ENCODE assay signal across 8 mouse cellular contexts in the genomic region with DNA sequence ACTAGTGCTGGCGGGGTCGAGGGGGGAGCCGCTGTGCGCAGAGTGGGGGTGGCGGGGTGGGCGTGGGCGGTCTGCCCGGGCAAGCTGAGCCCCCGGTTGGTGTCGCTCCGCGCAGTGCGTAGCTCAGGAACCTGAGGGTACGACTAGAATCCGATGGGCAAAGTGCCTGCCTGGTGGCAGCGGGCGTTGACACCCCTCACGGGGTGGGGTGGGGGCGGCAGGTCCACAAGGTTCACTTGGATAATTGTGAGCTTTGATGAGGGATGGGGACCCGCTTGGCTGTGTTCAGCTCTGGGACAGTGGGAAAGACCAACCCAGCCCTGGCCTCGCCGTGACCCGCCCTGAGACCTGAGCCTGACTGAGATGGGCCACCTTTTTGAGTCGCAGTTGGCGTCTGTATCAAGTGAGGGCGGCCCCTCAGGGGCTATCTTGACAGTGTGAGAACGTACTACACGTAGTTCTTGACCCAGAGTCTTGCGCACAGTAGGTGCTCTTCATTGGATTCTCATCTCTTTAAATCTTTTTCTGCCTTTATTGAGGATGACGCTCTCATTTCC. TPM values are rescaled to one million over a fixed set of nuclear protein-coding genes. Genes with fewer than 3 reads are reported as not detected.
A peak's percentile ranks its signal among the peaks of the same experiment; 100 is the strongest.
DNase-seq lines count a peak whose midpoint lies in the region; ATAC-seq lines count a peak whose summit lies in the region.

No protein-coding gene starts in this region.

- ATAC-seq in heart, embryonic 15.5 days (replicated peaks; ENCODE audit: insufficient number of reproducible peaks, insufficient read depth, low FRiP score, low read depth): 0 out of 2 replicates have a peak, but pooled peaks have one; percentile 3

- peak overlapping the region; percentile 89 for H3K4me3 ChIP-seq in heart, embryonic 15.5 days
- peak overlapping the region; percentile 70 for H3K4me3 ChIP-seq in midbrain, embryonic 10.5 days

- no peaks in the 10 kb centered on the region for H3K36me3 ChIP-seq in heart, embryonic 15.5 days
- no peaks in the 10 kb centered on the region for H3K36me3 ChIP-seq in midbrain, embryonic 10.5 days

- peak overlapping the region; percentile 98 for H3K4me2 ChIP-seq in heart, embryonic 15.5 days

- peak overlapping the region; percentile 25; the same call in 1 of the 2 replicates for H3K27ac ChIP-seq in heart, embryonic 15.5 days
- H3K27ac ChIP-seq in midbrain, embryonic 10.5 days (replicated peaks): peak overlapping the region; percentile 89

- H3K27me3 ChIP-seq in heart, embryonic 15.5 days: 0 out of 2 replicates have a peak, but pooled peaks cover 7% of the 10 kb centered on the region
- no peaks in the 10 kb centered on the region for H3K27me3 ChIP-seq in midbrain, embryonic 10.5 days (ENCODE audit: low read depth, poor library complexity, severe bottlenecking)

- DNase-seq in spleen, postnatal 10 days (ENCODE audit: low spot score in 2 of 2): peak; percentile 24 to 28
- DNase-seq in spleen, postnatal 36 days (ENCODE audit: low spot score in 2 of 2): no peak
- DNase-seq in cerebellum, adult 9-11 months: peak; percentile 77
- peak; percentile 45 to 70 for DNase-seq in kidney, postnatal 25 days
- DNase-seq in midbrain, embryonic 10.5 days (ENCODE audit: low spot score): no peak
- peak; percentile 64 for DNase-seq in thymus, postnatal 0 days (ENCODE audit: low spot score)
- DNase-seq in T-cell, adult 2 months (ENCODE audit: low spot score): no peak

- peak overlapping the region; percentile 72 for H3K9ac ChIP-seq in heart, embryonic 15.5 days

- peaks cover 18% of the 10 kb centered on the region for H3K4me1 ChIP-seq in heart, embryonic 15.5 days (replicated peaks)
- H3K4me1 ChIP-seq in midbrain, embryonic 10.5 days: peaks cover 51% of the 10 kb centered on the region

- no peaks in the 10 kb centered on the region for H3K9me3 ChIP-seq in heart, embryonic 15.5 days (replicated peaks)
- H3K9me3 ChIP-seq in midbrain, embryonic 10.5 days (replicated peaks): no peaks in the 10 kb centered on the region

- under 1% methylated on average over 30 of the region's 30 CpGs for WGBS in heart, embryonic 15.5 days
- under 1% methylated on average over 30 of the region's 30 CpGs for WGBS in midbrain, embryonic 10.5 days

RNA-seq across cellular contexts. Expression of a gene that starts 0.7 kb away (rescaled TPM):
- polyA plus RNA-seq in heart, embryonic 15.5 days (2015; fragmentation: Nextera tagmentation; extraction: Ambion mirVana): 20.7 and 29.3 TPM in 2 replicates
- 41.0 and 41.9 TPM in 2 replicates for polyA plus RNA-seq in midbrain, embryonic 10.5 days (2016; fragmentation: Nextera tagmentation; extraction: Ambion mirVana)
- polyA plus RNA-seq in thymus, postnatal 0 days (2015; fragmentation: Nextera tagmentation; extraction: Ambion mirVana): 145 and 152 TPM in 2 replicates

Comparison
In these comparisons a context has a peak if more than half of its experiments do, and no peak if none do; other contexts are left out.
1. DNase-seq: peak in spleen, postnatal 10 days (2 of 2), cerebellum, adult 9-11 months (single experiment), kidney, postnatal 25 days (2 of 2) and thymus, postnatal 0 days (single experiment); none in spleen, postnatal 36 days (0 of 2), midbrain, embryonic 10.5 days (single experiment) and T-cell, adult 2 months (single experiment).